Mouse (Mus musculus) megakaryocyte-erythroid progenitor cell, adult 5-6 weeks (primary cell): ENCODE measurements around the gene Rnf167. TPM values are rescaled to one million over a fixed set of nuclear protein-coding genes. Genes with fewer than 3 reads are reported as not detected.
A peak's percentile ranks its signal among the peaks of the same experiment; 100 is the strongest.

Experiments used
- ATAC-seq: replicated peaks from 2 replicates; pipeline ENCODE4 v1.8.0; 2016; ENCODE audit warnings: mild to moderate bottlenecking, inconsistent platforms; ENCODE audit not compliant: severe bottlenecking, poor library complexity, low FRiP score, low TSS enrichment
- total RNA-seq, 2 experiments: library from RNA; stranded (forward) in 1 of 2; stranded (reverse) in 1 of 2; fragments of 200-1000, 215-1000 nt in 1 of 2; fragments of >200 nt in 1 of 2; fragmentation: Nextera tagmentation in 1 of 2; gene quantifications; 2 replicates each; pipeline ENCODE4 v1.2.3; 2014 to 2017

Rnf167 gene
- total RNA-seq (2014; fragmentation: Nextera tagmentation) (92.8 and 95.5 TPM in 2 replicates), total RNA-seq (2017) (42.3 and 53.4 TPM in 2 replicates)

DNA sequence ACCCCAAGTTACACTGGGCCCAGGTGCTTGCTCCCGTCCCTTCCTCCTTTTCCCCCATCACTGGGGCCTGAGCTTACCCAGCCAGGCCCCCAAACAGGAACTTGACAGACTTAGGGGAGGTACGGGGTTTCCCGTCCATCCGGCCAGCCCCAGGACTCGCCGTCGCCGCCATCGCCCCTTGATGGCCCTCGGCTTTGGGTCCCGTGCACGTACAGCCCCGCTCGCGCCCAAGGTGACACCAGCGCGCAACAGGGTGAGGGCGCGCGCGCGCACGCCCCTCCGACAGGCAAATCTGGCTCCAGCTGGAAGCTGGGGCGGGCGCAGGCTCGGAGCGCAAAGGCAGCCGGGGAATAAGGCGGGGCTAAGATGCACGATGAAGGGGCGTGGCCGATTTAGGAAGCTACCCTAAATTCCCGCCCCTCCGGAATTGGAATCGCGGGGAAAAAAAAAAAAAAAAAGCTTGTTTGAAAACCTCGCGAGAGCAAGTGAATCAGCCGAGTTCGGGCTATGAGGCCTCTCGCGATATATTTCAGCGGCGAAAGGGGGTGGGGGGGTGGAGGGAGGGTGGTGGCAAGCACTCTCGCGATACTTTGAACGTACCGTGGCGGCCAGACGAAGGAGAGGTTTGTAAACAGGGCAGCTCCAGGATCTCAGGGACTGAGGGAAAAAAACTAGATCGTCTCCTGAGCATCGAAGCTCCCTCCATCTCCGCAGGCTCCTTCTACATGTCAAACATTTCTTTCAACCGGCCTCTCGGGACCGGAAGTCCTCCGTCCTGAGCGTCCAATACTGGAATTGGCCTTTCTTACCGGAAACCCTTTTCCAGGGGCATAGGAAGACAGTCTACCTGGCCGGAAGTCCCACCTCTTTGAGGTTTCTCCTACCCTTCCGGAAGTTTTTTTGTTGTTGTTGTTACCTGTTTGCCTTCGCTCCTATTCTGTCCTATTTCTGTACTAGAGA lies at the start of gene Rnf167, which contains the start of gene Slc25a11:
TSS of gene Rnf167 (plus strand) at position 545 of the 960 bp plus-strand sequence.
TSS of gene Slc25a11 (minus strand) at position 789 of the 960 bp plus-strand sequence.
- ATAC-seq, result peak; percentile 72

DNA sequence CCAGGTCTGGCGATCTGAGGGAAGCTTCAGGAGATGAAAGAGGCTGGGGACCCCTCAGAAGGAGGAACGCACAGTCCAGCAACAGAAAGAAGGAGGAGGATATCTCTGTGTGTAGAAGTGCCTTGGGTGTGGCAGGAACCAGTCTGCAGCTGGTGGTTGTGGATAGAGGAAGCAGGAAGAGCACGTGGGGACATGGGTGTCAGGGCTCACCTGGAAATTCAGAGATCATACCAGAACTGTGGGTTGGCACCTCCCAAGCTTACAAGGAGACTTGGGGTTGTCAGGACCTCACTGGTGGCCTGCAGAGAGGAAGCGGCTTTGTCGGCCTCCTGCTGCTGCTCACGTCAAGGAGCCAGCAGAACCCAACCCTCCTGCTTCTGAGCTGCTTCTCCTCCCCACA lies 49.7 kb upstream of the Rnf167 start:
- ATAC-seq, result peak; percentile 69

DNA sequence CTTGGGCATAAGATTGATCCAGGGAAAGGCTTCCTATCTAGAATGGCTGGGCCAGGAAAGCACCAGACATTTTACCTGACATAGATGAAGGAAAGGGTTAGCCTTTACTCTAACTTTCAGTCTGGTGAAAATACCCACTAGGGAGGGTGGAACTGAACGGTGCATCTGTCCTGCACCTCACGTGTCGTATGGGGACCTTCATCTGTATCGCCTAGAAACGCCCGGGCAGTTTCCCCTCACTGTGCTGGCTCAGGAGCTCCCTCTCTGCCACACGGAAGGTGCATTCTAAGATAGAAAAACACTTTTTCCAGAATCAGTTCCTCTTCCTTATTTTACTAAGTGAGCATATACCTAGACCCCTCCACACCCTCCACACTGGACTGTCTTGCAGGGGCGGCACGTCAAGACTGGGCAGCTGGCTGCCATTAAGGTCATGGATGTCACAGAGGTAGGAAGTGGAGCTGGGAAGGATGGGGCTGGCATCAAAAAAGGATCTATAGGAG lies 48.5 kb upstream of the Rnf167 start:
- no peak for ATAC-seq

DNA sequence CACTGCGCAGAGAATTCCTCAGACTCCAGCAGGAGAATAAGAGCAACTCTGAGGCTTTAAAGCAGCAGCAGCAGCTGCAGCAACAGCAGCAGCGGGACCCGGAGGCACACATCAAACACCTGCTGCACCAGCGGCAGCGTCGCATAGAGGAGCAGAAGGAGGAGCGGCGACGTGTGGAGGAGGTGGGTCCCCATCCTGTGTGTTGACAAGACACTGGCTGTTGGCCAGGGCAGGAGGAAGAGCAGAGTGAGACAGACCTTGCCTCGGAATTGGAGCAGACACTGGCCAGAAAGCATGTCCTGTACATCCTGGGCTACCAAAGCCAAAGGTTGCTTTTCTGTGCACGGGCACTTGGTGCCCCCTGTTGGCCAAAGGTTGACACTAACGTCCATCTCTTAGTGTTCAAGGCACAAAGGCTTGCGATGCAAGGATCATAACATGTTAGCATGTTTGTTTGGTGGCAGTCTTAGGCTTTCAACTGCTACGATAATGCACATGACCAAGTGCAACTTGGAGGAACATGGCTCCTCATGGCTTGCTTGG lies 41.9 kb upstream of the Rnf167 start:
- peak; percentile 76 for ATAC-seq

DNA sequence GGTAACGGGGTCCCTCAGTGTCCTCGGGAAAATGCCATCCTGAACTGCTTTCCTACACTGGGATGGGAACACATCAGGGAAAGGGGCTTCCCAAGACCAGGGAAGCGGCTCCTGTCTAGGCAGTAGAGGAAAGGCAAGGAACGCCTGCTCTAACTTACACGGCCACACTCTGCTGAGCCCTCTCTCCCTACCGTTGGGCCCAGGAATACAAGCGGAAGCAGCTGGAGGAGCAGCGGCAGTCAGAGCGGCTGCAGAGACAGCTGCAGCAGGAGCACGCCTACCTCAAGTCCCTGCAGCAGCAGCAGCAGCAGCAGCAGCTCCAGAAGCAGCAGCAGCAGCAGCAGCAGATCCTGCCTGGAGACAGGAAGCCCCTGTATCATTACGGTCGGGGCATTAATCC lies 40.3 kb upstream of the Rnf167 start:
- ATAC-seq, result no peak

DNA sequence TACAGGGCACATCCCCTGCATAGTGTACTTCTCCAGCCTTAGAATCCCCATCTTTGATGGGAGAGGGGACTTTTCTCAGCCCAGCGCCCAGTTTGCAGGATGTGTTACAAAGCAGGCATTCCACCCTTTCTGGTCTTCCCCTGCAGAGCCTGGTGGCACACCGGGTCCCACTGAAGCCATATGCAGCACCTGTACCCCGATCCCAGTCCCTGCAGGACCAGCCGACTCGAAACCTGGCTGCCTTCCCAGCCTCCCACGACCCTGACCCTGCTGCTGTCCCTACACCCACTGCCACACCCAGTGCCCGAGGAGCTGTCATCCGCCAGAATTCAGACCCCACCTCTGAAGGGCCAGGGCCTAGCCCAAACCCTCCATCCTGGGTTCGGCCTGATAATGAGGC lies 39.4 kb upstream of the Rnf167 start:
- ATAC-seq, result no peak

DNA sequence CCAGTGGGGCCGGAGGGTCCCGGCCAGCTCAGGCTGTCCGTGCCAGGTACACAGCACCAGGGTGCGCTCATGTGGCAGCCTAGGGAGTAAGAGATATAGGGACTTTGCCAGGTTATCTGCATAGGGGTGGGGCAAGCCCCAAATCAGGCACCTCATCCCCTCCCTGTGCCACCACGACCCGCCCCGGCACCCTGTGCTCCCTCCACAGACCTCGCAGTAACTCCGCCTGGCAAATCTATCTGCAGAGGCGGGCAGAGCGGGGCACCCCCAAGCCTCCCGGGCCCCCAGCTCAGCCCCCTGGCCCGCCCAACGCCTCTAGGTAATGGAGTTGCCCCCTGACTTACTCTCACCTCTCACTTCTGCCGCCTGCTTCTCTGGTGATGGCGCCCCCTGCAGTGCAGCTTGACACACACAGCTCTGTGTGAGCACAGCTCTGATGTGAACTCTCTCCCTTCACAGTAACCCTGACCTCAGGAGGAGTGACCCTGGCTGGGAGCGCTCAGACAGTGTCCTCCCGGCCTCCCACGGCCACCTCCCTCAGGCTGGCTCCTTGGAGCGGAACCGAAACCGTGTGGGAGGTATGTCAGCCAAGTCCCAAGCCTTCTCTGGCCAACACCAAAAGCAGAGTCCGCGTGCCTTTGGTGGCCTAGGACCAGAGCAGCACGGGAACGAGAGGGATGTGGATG lies 38.5 kb upstream of the Rnf167 start:
- peak; percentile 38; the same call in 1 of the 2 replicates for ATAC-seq

DNA sequence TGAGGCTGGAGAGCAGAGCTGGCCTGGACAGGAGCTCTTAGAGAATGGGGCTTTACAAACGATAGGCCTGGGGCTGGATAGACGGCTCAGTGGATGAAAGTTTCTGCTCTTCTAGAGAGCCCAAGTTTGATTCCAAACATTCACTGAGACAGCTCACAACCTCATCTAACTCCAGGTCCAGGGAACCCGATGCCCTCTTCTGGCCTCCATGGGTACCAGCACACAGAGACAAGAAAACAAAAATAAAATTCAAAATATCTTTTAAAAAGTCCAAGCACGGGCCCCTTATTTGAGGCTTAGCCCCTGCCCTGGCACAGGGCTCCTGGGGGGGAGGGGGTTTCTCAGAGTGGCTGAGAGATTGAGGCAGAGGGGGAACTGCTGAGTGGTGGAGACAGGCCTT lies 36.3 kb upstream of the Rnf167 start:
- no peak for ATAC-seq

DNA sequence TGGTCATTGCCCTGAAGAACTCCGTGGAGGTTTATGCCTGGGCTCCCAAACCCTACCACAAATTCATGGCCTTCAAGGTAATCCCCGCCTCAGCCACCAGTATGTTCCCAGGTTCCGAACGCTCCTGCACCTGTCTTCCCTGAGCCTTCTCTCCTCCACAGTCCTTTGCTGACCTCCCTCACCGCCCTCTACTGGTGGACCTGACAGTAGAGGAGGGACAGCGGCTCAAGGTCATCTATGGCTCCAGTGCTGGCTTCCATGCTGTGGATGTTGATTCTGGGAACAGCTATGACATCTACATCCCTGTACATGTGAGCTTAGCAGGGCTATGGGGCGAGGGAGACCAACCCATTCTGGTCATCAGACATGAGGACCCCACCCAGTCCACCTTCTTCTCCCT lies 34.5 kb upstream of the Rnf167 start:
- no peak for ATAC-seq

DNA sequence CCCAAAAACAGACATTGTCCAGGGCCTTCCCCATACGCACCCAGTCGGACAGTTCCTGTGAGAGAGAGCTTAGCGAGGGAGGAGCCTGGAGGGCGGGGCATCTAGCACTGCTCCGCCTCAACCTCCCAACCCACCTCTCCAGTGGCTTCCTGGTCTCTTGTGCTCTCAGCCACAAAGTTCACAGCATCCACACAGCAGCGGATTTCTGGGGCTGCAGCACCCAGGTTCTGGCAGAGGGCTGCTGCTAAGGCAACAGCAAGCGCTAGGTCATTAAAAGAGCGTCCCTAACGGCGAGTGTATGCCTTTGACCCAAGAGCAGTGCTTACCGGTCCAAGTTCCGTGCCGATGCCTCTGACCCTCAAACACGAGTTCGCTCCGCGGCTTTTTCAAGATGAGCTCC lies 32.0 kb upstream of the Rnf167 start:
- peak; percentile 93 for ATAC-seq

DNA sequence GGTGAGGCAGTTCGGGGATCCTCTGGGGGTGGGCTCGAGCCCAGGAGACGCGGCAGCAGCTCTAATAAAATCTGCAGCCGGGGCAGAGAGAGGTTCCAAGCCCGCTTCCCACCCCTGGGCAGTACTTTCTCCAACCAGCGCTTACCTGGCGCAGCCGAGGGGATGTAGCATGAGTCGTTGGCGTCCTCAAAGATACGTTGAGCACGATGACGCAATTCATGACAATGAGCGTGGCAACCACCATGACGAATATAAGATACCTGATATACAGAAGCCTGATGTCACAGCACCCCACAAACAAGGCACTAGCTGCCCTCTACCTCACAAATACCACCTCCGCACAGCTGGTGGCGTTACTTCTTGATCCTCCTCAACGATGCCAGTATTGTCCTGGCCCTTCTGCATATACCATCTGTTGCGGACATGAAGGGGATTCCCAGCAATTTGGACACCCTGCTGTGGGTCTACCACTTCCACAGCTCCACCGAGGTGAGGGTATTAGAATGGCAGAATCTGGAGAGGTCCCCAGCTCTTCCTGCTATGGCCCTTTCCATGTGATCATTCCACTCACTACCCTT lies 31.4 kb upstream of the Rnf167 start, which contains the start of gene 4930544D05Rik:
TSS of gene 4930544D05Rik (plus strand) at position 333 of the 578 bp plus-strand sequence.
- ATAC-seq, result no peak; the same call in 1 of the 2 replicates

DNA sequence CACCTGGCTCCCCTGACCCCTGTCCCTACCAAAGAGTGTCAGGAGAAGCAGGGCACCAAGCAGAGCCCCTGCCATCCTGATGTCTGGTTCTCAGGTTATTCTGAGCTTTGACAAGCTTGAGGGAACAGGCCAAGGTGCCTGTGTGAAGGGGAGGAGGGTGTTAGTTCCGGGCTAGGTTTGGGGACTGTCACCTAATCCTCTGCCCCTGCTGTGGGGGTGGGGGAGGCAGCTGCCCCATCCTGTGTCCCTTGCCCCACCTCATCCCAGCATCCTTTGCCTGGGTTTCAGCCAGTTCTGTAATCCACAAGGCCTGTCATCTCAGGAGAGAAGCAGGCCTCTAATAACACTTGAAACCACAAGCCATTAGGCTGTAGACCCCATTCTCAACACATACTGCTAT lies 27.9 kb upstream of the Rnf167 start, which contains the start of gene Chrne:
TSS of gene Chrne (minus strand) at position 116 of the 400 bp plus-strand sequence.
- no peak for ATAC-seq

DNA sequence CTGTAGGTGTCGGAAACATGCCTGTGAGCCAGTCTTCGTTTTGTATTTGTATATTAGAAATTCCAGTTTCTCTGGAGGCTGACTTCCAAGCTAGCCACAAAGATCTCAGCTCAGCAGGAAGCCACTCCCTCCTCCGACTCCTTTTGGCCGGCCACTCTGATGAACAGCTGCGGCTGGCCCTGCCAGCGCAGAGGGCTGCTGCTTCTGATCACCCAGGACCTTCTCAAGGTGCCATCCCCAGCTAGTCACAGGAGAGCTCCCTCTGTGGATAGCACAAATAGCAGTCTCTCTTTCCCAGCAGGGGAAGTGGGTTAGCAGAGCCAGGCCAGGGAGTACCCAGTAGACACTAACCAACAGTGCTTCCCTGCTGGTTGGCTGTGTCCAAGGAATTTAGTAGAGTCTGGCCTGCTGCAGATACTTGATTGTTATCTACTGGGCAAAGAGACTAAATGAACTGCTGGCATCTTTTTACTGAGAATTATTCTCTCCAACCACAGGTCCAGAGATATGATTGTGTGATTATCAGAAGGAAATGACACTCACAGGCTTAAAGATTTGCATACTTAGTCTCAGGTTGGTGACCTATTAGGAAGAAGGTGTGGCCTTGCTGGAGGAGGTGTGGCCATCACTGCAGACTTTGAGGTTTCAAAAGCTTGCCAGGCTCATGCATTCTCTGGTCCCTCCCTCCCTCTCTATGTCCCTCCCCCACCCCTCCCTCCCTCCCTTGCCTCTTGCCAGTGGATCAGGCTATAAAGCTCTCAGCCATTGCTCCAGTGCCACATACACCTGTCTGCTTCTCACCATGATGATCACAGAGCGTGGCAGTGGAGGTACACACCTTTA lies 24.8 kb upstream of the Rnf167 start:
- peak; percentile 89 for ATAC-seq

DNA sequence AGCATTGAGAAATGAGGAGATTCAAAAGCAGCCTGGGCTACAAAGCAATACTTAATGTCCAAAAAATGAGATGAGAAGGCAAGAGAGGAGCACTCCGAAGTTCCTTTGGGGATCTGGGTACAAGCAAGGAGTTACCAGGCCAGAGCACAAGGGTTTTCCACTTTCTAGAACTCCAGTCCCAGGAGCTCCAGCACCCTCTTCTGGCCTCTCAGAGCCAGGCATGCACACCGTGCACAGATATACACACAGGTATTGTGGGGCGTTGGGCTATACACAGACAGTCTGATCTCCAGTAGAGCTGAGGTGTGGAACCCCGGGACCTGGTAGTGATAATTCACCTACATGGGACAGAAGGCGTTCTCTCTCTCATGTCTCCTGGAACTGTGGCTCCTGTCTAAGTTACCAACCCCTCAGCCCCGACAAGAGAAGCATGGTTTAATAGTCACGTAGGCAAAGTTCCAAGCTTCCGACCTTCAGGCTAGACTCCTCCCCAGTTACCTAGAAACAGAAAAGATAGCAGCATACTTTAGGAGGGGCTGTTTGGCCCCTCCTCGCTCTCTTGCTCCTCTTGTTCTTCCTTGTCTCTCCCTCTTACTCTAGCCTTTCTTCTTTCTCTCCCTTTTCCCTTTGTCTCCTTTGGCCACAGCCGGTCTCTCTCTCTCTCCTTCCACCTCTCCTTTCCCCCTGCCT lies 23.8 kb upstream of the Rnf167 start:
- ATAC-seq, result no peak

DNA sequence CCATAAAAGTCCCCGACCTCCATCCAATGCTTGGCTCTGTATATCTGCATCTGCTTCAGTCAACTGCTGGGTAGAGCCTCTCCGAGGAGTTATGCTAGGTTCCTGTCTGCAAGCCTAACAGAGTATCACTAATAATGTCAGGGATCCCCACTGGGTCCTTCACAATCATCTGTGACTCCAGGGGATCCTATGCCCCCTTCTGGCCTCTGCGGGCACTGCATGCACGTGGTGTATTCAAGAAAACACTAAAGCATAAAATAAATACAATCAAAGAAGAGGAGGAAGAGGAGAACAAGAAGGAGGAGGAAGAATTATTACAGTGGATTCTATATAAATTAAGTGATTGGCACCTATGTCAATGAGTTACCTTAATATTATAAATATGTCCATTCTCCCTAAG lies 21.6 kb upstream of the Rnf167 start:
- no peak for ATAC-seq

DNA sequence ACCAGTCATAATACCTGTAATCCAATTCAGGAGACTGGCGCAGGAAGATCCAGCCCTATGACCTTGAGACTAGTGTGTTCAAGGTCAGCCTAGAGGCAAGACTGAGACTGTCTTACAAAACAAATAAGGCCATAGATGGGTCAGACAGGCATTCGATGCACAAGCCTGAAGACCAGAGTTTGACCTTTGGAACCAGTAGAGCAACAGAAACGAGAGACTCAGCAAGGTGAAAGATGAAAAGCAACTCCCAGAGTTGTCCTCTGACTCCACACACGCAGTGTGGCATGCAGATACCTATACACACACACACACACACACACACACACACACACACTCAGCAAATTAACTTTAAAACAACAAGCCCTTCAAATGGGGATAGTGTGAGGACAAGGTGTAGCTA lies 20.2 kb upstream of the Rnf167 start:
- no peak for ATAC-seq

DNA sequence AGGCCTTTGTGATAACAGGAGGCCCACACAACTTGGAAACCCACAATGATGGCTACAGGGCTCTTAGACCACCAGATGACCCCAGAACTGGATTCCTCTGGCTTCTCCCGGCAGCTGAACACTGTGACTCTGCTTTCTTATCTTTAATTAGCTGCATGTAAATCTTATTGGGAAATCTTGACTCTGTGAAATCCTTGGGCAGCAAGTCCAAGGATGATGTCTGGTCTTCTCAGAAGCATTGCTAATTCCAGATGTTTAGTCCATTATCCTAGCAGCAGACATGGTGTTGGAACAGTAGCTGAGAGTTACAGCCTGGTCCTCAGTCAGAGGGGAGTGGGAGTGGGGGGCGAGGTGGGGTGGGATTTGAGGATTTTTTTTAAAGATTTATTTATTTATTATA lies 18.6 kb upstream of the Rnf167 start:
- no peak for ATAC-seq

DNA sequence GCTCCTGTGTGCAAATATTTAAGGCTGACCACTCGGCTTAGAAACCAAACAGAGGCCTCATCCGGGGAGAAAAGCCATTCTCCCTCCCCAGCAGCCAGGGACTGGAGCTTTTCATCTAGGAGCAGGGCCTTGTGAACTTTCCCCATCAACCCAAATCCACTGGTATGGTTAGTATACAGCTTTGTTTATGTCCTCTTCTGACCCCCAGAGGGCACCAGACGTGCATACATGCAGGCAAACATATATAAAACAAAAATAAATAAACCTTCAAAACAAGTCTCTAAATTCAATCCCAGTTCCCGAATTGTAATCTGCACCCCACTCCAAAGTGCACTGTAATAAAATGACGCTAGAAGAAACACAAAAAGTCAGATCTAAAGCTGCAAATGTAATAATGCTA lies 17.5 kb upstream of the Rnf167 start:
- 0 out of 2 replicates have a peak, but pooled peaks have one; percentile 56 for ATAC-seq
